Mouse (Mus musculus): ENCODE data around the gene Mgat1.
"Not testable (repeated sequence)": the region's sequence is repeated elsewhere in the genome, so short reads cannot be mapped to it uniquely, and the experiment has no call there.

Mgat1 gene

DNA sequence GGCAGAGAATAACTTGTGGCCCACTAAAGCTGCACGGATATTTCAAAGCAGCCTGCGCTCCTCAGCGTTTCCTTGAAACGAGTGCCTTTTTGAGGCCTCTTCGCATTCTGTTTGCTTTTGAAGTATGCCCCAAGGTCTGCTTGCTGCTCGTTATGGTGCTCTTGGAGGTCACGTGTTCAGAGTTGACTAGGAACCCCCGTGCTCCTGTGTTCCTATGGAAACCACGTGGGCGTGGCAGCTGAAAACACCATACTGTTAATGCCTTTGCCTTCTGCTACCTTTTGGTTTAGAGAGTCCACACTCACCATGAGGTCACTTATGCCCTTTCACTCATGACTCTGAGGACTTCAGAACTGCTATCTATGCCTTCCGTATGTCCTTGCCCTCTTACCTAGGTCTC, 20.6 kb downstream of the Mgat1 start:
- no peak for DNase-seq (ENCODE audit: low spot score)

DNA sequence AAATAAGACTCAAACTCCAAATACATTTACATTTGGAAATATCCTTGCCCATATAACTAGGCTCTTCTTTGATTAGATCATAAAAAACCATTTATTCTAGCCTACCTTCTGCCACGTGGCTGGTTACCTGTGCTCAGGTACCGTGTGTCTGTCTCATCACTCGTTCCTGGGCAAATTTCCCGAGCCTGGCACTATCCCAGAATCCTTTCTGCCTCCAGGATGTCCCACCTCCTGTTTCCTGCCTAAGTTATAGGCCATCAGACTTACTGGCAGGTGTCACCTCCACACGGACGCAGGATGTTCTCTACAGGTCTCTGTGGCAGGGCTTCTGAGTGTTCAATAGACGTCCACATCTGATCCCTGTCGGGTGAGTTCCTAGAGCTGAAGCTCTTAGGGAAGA, 21.1 kb downstream of the Mgat1 start:
- DNase-seq (ENCODE audit: low spot score) = no peak

DNA sequence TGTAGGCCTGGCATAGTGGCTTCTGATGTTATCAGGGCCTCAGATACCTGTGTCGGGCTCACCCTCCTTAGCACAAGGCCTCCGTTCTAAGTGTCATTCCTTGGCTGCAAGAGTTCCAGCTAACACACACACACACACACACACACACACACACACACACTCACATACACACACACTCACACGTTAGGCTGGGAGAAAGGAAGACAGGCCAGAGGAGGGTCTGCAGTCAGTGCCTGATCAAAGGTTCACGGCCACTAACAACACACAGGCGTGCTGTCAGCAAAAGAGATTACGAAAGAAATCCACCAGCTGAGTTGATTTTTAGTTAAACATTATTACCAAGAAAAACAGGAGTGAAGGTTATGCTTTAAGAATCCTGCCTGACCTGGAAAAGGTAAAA, 22.7 kb downstream of the Mgat1 start:
- DNase-seq (ENCODE audit: low spot score) = no peak

DNA sequence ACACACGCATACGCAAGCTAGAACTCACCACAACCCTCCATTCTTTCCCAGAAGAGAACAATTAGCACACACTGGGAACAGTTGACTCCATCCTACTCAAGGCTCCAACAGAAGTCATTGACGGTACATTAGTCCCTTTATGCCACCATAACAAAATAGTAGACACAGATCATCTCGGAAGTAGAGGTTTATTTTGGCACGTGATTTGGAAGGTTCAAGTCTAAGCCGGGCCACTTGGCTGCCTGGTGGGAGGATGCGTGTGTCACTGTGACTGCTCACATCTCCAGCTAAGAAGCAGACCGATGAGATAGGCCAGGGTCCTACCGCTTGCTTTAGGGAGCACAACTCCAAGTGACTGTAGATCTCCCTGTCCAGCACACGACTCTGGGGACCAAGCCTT, 23.3 kb downstream of the Mgat1 start:
- no peak for DNase-seq (ENCODE audit: low spot score)

DNA sequence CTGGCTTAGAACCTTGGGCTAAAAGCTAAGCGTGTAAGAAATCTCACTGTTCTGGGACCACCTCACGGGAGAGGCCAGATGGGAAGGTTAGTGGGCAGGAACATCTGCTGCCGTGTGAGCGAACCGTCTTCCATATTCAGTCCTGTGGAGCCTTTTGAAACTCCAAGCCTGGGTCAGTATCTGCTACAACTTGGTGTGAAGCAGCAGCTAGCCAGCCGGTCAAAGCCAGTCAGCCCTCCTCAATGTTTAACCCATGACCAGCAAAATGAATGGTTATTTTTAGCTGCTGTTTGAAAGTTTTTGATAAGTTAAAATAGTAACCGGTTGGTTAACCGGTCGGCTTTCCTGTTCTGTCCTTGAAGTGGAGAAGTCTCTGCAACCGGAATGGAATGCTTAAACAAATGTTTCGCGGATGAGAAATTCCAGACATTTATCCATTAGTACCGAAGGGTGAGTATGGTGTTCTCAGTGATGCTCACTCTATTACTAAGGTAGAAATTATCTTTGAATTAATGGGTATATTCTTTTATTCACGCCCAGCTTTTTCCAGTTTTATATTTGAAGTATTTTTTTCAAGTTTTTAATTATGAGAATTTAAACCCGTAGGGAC, 24.1 kb downstream of the Mgat1 start:
- DNase-seq (ENCODE audit: low spot score) = no peak

DNA sequence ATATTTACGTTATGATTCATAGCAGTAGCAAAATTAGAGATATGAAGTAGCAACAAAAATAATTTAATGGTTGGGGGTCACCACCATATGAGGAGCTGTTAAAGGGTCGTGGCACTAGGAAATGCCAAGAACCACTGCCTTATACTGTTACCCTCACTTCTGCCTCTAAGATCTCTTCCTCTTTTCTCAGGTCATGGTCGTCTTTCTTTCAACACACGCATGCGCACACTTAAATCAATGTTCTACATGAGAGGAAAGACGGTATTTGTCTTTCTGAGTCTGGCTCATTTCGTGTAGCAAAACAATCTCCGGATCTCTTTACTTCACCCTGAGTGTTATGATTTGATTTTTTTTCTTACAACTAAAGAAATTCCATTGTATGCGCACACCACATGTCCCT, 25.8 kb downstream of the Mgat1 start:
- no peak for DNase-seq (ENCODE audit: low spot score)

- DNase-seq (ENCODE audit: low spot score) = no peak
Observed at GRCm38 (mm10) chr11:49270368-49270767, 26.4 kb downstream of the Mgat1 start.

DNA sequence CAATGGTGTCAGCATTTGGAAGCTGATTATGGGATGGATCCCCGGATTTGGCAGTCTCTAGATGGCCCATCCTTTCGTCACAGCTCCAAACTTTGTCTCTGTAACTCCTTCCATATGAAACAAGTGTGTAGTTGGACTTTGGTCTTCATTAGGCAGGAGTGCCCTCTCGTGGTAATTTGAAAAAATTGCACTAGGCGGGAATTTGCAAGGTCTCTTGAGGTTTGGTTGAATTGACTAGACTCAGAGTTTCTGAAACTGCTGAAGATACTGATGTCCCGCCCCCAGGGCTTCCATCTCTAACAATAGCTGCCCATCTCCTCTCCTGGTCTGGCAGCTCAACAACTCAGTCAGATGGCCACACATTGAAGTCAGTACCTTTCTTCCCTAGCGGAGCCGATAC, 27.3 kb downstream of the Mgat1 start:
- DNase-seq (ENCODE audit: low spot score) = no peak

GRCm38 (mm10) chr11:49273834-49274519, 30.0 kb downstream of the Mgat1 start:
- DNase-seq (ENCODE audit: low spot score) = no peak

DNA sequence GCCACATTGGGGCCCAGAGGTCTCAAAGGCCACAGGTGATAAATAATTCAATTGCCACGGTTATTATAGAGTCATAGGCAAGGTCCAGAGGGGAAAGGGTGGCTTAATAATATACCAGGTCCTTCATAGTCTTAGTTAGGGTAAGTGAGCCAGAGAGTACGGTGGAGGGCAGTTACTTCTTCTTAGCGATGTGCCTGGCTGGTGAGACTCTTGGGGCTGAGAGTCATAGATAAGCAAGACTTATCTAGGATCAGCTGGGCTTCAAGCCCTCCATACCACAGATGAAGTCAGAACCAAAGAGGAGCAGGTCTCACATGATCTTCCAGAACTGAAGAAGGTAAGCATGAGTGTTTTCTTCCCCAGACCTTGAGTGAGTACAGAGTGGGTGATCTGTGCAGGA, 34.2 kb downstream of the Mgat1 start, which contains the start of gene Olfr1393:
Gene Olfr1393, plus strand, starts transcription at position 83 of the 400 bp plus-strand sequence.
- no peak for DNase-seq (ENCODE audit: low spot score)

DNA sequence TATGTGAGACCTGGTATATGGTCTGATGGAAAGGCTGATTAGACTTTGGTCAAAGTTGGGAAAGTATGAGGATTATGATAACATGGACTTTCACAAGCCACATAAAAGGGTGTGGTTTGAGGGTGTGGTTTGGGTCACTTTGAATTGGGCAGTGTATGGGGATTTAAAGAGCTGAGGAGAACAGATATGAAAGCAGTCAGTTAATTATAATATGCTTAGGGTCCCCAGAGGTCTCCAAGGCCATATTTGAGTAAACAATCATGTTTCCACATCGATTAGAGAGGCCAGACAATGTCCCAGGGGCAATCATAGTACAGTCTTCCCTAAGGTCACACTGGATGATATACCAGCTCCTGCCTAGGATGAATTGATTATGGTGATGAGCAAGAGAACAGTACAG, 41.0 kb downstream of the Mgat1 start, which contains the start of gene Olfr1392:
Gene Olfr1392, plus strand, starts transcription at position 301 of the 400 bp plus-strand sequence.
- DNase-seq (ENCODE audit: low spot score) = not testable (repeated sequence)

DNA sequence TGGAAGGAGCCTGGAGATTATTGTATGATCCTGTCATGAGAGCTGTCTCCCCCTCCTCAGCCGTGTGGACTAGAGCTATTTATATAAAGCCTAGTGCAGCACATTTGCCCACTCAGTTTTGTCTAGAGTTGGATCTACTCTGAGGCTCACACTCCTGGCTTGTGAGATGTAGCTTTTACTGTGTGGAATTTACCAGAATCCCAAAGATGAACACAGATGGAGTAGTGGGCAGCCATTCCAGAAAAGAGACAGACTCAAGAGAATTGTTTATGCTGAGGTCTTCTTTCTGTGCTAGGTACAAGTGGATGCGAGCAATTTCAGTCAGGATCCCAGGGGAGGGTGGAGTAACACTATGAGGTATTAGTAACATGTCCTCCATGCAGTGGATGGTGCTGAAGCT, 43.3 kb downstream of the Mgat1 start:
- DNase-seq (ENCODE audit: low spot score) = no peak

- no peak for DNase-seq (ENCODE audit: low spot score)
Observed at GRCm38 (mm10) chr11:49292777-49293176, 48.8 kb downstream of the Mgat1 start.

- DNase-seq (ENCODE audit: low spot score) = no peak
Observed at GRCm38 (mm10) chr11:49304441-49304840, 60.5 kb downstream of the Mgat1 start, which contains the start of gene Olfr10. Gene Olfr10, plus strand, starts transcription at chr11:49304741.

DNA sequence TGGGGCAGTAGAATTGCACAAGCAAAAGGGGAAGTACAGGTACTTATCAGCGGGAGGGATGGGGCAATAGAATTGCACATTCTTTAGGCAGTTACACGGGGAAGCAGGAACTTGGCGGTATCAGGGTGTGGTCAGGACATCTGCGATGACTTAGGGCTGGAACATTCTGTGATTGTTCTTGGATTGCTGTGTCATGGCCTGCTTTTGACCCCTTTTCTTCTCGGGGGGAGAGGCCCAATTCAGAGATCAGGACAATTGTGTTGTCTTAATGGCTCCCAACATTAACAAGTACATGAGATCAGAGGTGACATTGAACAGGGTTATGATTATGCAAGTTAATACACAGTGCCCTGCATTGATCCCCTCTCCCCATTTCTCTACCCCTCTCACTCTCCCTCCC, 64.6 kb downstream of the Mgat1 start:
- DNase-seq (ENCODE audit: low spot score) = not testable (repeated sequence)
